Mouse (Mus musculus): ENCODE data around the gene Rmi2. TPM values are rescaled to one million over a fixed set of nuclear protein-coding genes. Genes with fewer than 3 reads are reported as not detected.

Rmi2 gene
- total RNA-seq, 2 experiments from 2014 or later = 0.46 to 0.93 TPM

- DNase-seq = peak; percentile 78 to 79
Measured at GRCm38 (mm10) chr16:10925591-10926180, 90.8 kb downstream of the Rmi2 start.

GRCm38 (mm10) chr16:10927026-10927425, 92.2 kb downstream of the Rmi2 start:
- DNase-seq = no peak

GRCm38 (mm10) chr16:10933372-10933771, 98.5 kb downstream of the Rmi2 start:
- peak; percentile 38 to 65 for DNase-seq

GRCm38 (mm10) chr16:10934047-10934446, 99.2 kb downstream of the Rmi2 start:
- no peak for DNase-seq

GRCm38 (mm10) chr16:10936700-10937319, 102.0 kb downstream of the Rmi2 start:
- no peak for DNase-seq

- DNase-seq = no peak
Measured at GRCm38 (mm10) chr16:10937497-10937896, 102.6 kb downstream of the Rmi2 start.

- no peak for DNase-seq
Measured at GRCm38 (mm10) chr16:10939932-10940331, 105.1 kb downstream of the Rmi2 start.

GRCm38 (mm10) chr16:10940661-10941060, 105.8 kb downstream of the Rmi2 start:
- DNase-seq = no peak

Other genes starting within 250 kb of the Rmi2 start
- 1 to 10 TPM; 3.1 to 3.5 TPM for gene Socs1, start 49.5 kb upstream of the Rmi2 start, total RNA-seq (2021)
- not detected for gene Tnp2, start 46.4 kb upstream of the Rmi2 start, total RNA-seq (2021)
- not detected for gene Prm3, start 44.1 kb upstream of the Rmi2 start, total RNA-seq (2021)
- not detected for gene Prm2, start 38.9 kb upstream of the Rmi2 start, total RNA-seq (2021)
- gene Prm1, start 29.2 kb upstream of the Rmi2 start, total RNA-seq (2021) = not detected
- gene Gm11172, start 22.1 kb upstream of the Rmi2 start, total RNA-seq (2021) = not detected
- gene Snn, start 225.9 kb downstream of the Rmi2 start, total RNA-seq (2021) = 10 to 100 TPM; 13.8 to 14.4 TPM
- 10 to 100 TPM; 47.4 to 51.1 TPM for gene Litaf, start 231.1 kb downstream of the Rmi2 start, total RNA-seq (2021)

Measured in adrenal gland, postnatal 36 days (tissue).